Comparison of ENCODE assay signal across 8 mouse cellular contexts in genomic region chr19:59742946-59743345, GRCm38 (mm10).
DNase-seq lines count a peak whose midpoint lies in the region; TF ChIP-seq lines count a peak whose summit lies in the region.

No protein-coding gene starts in this region.

- no peak overlapping the region for H3K4me3 ChIP-seq in cerebellum, adult 2 months (replicated peaks; ENCODE audit: insufficient read depth, low read depth, low read length)
- no peak overlapping the region for H3K4me3 ChIP-seq in left cerebral cortex, adult 2 months

- intact Hi-C loops in left cerebral cortex, adult 2 months (cut with DNase I) = loop anchor here (2.0 to 5.0 kb wide), 2 partner anchors 291 to 402 kb away; no protein-coding TSS in a partner anchor

- TF ChIP-seq POLR2A in cerebellum, adult 2 months (IDR thresholded peaks at IDR 0.05; ENCODE audit: borderline replicate concordance, insufficient read depth, low read length) = no peak

- no peaks in the 10 kb centered on the region for H3K27me3 ChIP-seq in cerebellum, adult 2 months (ENCODE audit: control insufficient read depth, insufficient read depth, low read length)

- H3K4me1 ChIP-seq in cerebellum, adult 2 months (ENCODE audit: control insufficient read depth, insufficient read depth, low read length) = no peaks in the 10 kb centered on the region

- 12% methylated on average over 3 of the region's 3 CpGs for WGBS in cerebellum, adult 2 months

- DNase-seq in cerebellum, adult 2 months = peak in 1 of 2 experiments; percentile 1
- no peak for DNase-seq in cerebellum, adult 11-12 months
- peak in 1 of 2 experiments; percentile 9 for DNase-seq in left cerebral cortex, adult 2 months (ENCODE audit: extremely low spot score in 1 of 2, low spot score in 2 of 2)
- no peak for DNase-seq in left cerebral cortex, adult 8-10 months (ENCODE audit: low spot score in 2 of 2)
- DNase-seq in Muller cell, postnatal 12 days (ENCODE audit: inconsistent ontology term) = peak; percentile 22
- peak; percentile 41 for DNase-seq in induced T-regulatory cell, adult 2 months (ENCODE audit: low read depth)
- DNase-seq in right cerebral cortex, postnatal 10 days (ENCODE audit: low spot score in 2 of 2) = peak; percentile 23 to 24
- no peak for DNase-seq in urinary bladder, postnatal 14 days (ENCODE audit: low spot score)

- TF ChIP-seq CTCF in cerebellum, adult 2 months (IDR thresholded peaks at IDR 0.05; ENCODE audit: borderline replicate concordance, insufficient read depth, low read depth, low read length) = peak; percentile 51; the same call in 1 of the 2 replicates
- peak; percentile 67 for TF ChIP-seq CTCF in left cerebral cortex, adult 2 months (IDR thresholded peaks at IDR 0.05)

- no peak overlapping the region for H3K27ac ChIP-seq in cerebellum, adult 2 months (ENCODE audit: insufficient read depth, low read length)
- H3K27ac ChIP-seq in left cerebral cortex, adult 2 months = no peak overlapping the region

Comparison
In these comparisons a context has a peak if more than half of its experiments do, and no peak if none do; other contexts are left out.
1. DNase-seq: peak in Muller cell, postnatal 12 days (single experiment), induced T-regulatory cell, adult 2 months (single experiment) and right cerebral cortex, postnatal 10 days (2 of 2); none in cerebellum, adult 11-12 months (single experiment), left cerebral cortex, adult 8-10 months (0 of 2) and urinary bladder, postnatal 14 days (single experiment).